In genomic region chr11:6064215-6065045, GRCm38 (mm10) we compare ENCODE assay signal across 8 mouse cellular contexts. TPM values are rescaled to one million over a fixed set of nuclear protein-coding genes. Genes with fewer than 3 reads are reported as not detected.
DNase-seq lines count a peak whose midpoint lies in the region; ATAC-seq and TF ChIP-seq lines count a peak whose summit lies in the region.

No protein-coding gene starts in this region.

- peak; percentile 52 to 58 for DNase-seq in cerebellum, adult 18-20 months
- DNase-seq in cerebellum, adult 11-12 months, result no peak
- no peak for DNase-seq in lung, postnatal 0 days (ENCODE audit: low spot score)
- no peak for DNase-seq in lung, postnatal 14 days
- DNase-seq in limb, embryonic 14.5 days (ENCODE audit: low spot score), result no peak
- peak; percentile 62 for DNase-seq in right cerebral cortex, postnatal 25 days
- DNase-seq in thymus, postnatal 0 days (ENCODE audit: low spot score), result no peak
- DNase-seq in lung, postnatal 10 days, result no peak

- 5% methylated on average over 30 of the region's 30 CpGs for WGBS in lung, postnatal 0 days
- 3% methylated on average over 30 of the region's 30 CpGs for WGBS in limb, embryonic 14.5 days

- H3K36me3 ChIP-seq in lung, postnatal 0 days (ENCODE audit: insufficient read depth, low read length), result no peaks in the 10 kb centered on the region
- H3K36me3 ChIP-seq in limb, embryonic 14.5 days (ENCODE audit: control insufficient read depth, insufficient read depth, low read length), result no peaks in the 10 kb centered on the region

- TF ChIP-seq POLR2A in limb, embryonic 14.5 days (IDR thresholded peaks at IDR 0.05; ENCODE audit: borderline replicate concordance, extremely low read depth, insufficient read depth, insufficient read length), result no peak

- no peak for TF ChIP-seq CTCF in lung, postnatal 0 days (IDR thresholded peaks at IDR 0.05)

- no peak for ATAC-seq in lung, postnatal 0 days
- ATAC-seq in limb, embryonic 14.5 days (ENCODE audit: low FRiP score, low read depth), result no peak

- no peak overlapping the region for H3K9ac ChIP-seq in lung, postnatal 0 days (replicated peaks; ENCODE audit: low read depth)
- peak overlapping the region; percentile 44; the same call in 1 of the 2 replicates for H3K9ac ChIP-seq in limb, embryonic 14.5 days (ENCODE audit: low read depth, low read length, severe bottlenecking)

- TF ChIP-seq EP300 in lung, postnatal 0 days (IDR thresholded peaks at IDR 0.05), result no peak

- H3K27me3 ChIP-seq in lung, postnatal 0 days (replicated peaks; ENCODE audit: insufficient read depth, low read length), result peaks cover 42% of the 10 kb centered on the region
- H3K27me3 ChIP-seq in limb, embryonic 14.5 days (ENCODE audit: control insufficient read depth, insufficient read depth, low read length), result peaks cover 73% of the 10 kb centered on the region

- H3K4me1 ChIP-seq in lung, postnatal 0 days (ENCODE audit: insufficient read depth, low read depth, low read length), result no peaks in the 10 kb centered on the region
- peaks cover 5% of the 10 kb centered on the region; the same call in 1 of the 2 replicates for H3K4me1 ChIP-seq in limb, embryonic 14.5 days (ENCODE audit: control insufficient read depth, insufficient read depth, low read length)

- peak overlapping the region; percentile 42; the same call in 1 of the 2 replicates for H3K4me3 ChIP-seq in lung, postnatal 0 days (ENCODE audit: low read depth, low read length)
- H3K4me3 ChIP-seq in limb, embryonic 14.5 days (replicated peaks; ENCODE audit: low read length), result peak overlapping the region; percentile 55

- no peaks in the 10 kb centered on the region for H3K9me3 ChIP-seq in lung, postnatal 0 days (ENCODE audit: low read length)
- no peaks in the 10 kb centered on the region for H3K9me3 ChIP-seq in limb, embryonic 14.5 days (ENCODE audit: control insufficient read depth, low read length)

- H3K4me2 ChIP-seq in lung, postnatal 0 days (replicated peaks; ENCODE audit: low read depth, low read length), result peak overlapping the region; percentile 65
- H3K4me2 ChIP-seq in limb, embryonic 14.5 days (replicated peaks; ENCODE audit: low read depth, low read length, severe bottlenecking), result peak overlapping the region; percentile 94

- no peak overlapping the region for H3K27ac ChIP-seq in lung, postnatal 0 days (ENCODE audit: low read length)
- H3K27ac ChIP-seq in limb, embryonic 14.5 days (replicated peaks; ENCODE audit: low read depth, low read length), result no peak overlapping the region

RNA-seq across cellular contexts. Expression of gene Camk2b, which starts 1.7 kb away (rescaled TPM):
- 2.9 TPM in 2 replicates for polyA plus RNA-seq in lung, postnatal 0 days (2015; fragmentation: Nextera tagmentation; extraction: Ambion mirVana)
- polyA plus RNA-seq in limb, embryonic 14.5 days (2012; rRNA removed), result 3.1 and 3.5 TPM in 2 replicates
- polyA plus RNA-seq in limb, embryonic 14.5 days (2014; fragmentation: Nextera tagmentation; extraction: Ambion mirVana), result 1.5 TPM in 2 replicates
- 2.0 and 2.3 TPM in 2 replicates for polyA plus RNA-seq in thymus, postnatal 0 days (2015; fragmentation: Nextera tagmentation; extraction: Ambion mirVana)

Comparison
In these comparisons a context has a peak if more than half of its experiments do, and no peak if none do; other contexts are left out.
1. DNase-seq: peak in cerebellum, adult 18-20 months (2 of 2) and right cerebral cortex, postnatal 25 days (single experiment); none in cerebellum, adult 11-12 months (single experiment), lung, postnatal 0 days (single experiment), lung, postnatal 14 days (single experiment), limb, embryonic 14.5 days (single experiment), thymus, postnatal 0 days (single experiment) and lung, postnatal 10 days (single experiment).